Mouse (Mus musculus) forebrain, embryonic 15.5 days (tissue): ENCODE measurements at regions not wholly inside any gene's neighbourhood (a gene's known extent, or its start where the extent isn't known, plus 50 kb on each side); places are given as distances from the start of the nearest gene placed in this dataset.

Source experiments
- ATAC-seq: fragments of 200-750 bp; cut with Nextera tagmentation; replicated peaks from 2 replicates; pipeline ENCODE4 v1.8.0; 2017; ENCODE audit warnings: mild to moderate bottlenecking, moderate TSS enrichment, moderate library complexity
- H3K27ac ChIP-seq: fragments of 300-500 bp; sonication (generic); replicated peaks from 2 replicates; pipeline ENCODE4 v1.5.1; 2015; ENCODE audit warnings: mild to moderate bottlenecking, inconsistent platforms
- H3K27me3 ChIP-seq: fragments of 300-500 bp; sonication (generic); 2 replicates; pipeline ENCODE4 v1.6.1; 2015; ENCODE audit warnings: inconsistent platforms
- H3K36me3 ChIP-seq: fragments of 300-500 bp; sonication (generic); 2 replicates; pipeline ENCODE4 v1.6.1; 2015; ENCODE audit warnings: mild to moderate bottlenecking, inconsistent platforms
- H3K4me1 ChIP-seq: fragments of 300-500 bp; sonication (generic); 2 replicates; pipeline ENCODE4 v1.6.1; 2015; ENCODE audit warnings: inconsistent platforms
- H3K4me2 ChIP-seq: fragments of 300-500 bp; sonication (generic); replicated peaks from 2 replicates; pipeline ENCODE4 v1.6.1; 2015; ENCODE audit warnings: mild to moderate bottlenecking, inconsistent platforms
- H3K4me3 ChIP-seq: fragments of 300-500 bp; sonication (generic); 2 replicates; pipeline ENCODE4 v1.5.1; 2015; ENCODE audit warnings: mild to moderate bottlenecking, inconsistent platforms
- H3K9ac ChIP-seq: fragments of 300-500 bp; sonication (generic); replicated peaks from 2 replicates; pipeline ENCODE4 v1.6.1; 2015; ENCODE audit warnings: mild to moderate bottlenecking, inconsistent platforms
- H3K9me3 ChIP-seq: fragments of 300-500 bp; sonication (generic); 2 replicates; pipeline ENCODE4 v1.6.1; 2016; ENCODE audit warnings: inconsistent platforms
- WGBS: fragments of 180-500 bp; shearing (Covaris S2); methylation state at CpG from one replicate; pipeline ENCODE4 v1.1.7; 2015; ENCODE audit warnings: mixed read lengths; 5-methylcytosine and 5-hydroxymethylcytosine counted together

- ATAC-seq, result peak; percentile 61; the same call in 1 of the 2 replicates
These were observed 1358.3 kb downstream of the Lrfn5 start for GRCm38 (mm10) chr12:62881202-62881601.

GRCm38 (mm10) chr12:62892851-62893632 lies 1370.1 kb downstream of the Lrfn5 start:
- no peaks in the 10 kb centered on the region for H3K4me1 ChIP-seq
- no peak overlapping the region for H3K4me2 ChIP-seq
- ATAC-seq, result no peak
- no peak overlapping the region for H3K9ac ChIP-seq
- no peaks in the 10 kb centered on the region for H3K36me3 ChIP-seq
- no peaks in the 10 kb centered on the region for H3K9me3 ChIP-seq
- no peak overlapping the region for H3K4me3 ChIP-seq
- no peaks in the 10 kb centered on the region for H3K27me3 ChIP-seq
- H3K27ac ChIP-seq, result no peak overlapping the region
- WGBS, result 82% methylated on average over 9 of the region's 9 CpGs

More at GRCm38 (mm10) chr12:62881202-62881601, 1358.3 kb downstream of the Lrfn5 start:
- H3K4me3 ChIP-seq, result no peak overlapping the region
- H3K9me3 ChIP-seq, result no peaks in the 10 kb centered on the region
- no peaks in the 10 kb centered on the region for H3K27me3 ChIP-seq
- H3K4me1 ChIP-seq, result no peaks in the 10 kb centered on the region
- no peaks in the 10 kb centered on the region for H3K36me3 ChIP-seq
- no peak overlapping the region for H3K27ac ChIP-seq
- H3K9ac ChIP-seq, result no peak overlapping the region
- no peak overlapping the region for H3K4me2 ChIP-seq
